Mouse (Mus musculus) forebrain, embryonic 14.5 days (tissue): ENCODE data around the gene Atf3. TPM values are rescaled to one million over a fixed set of nuclear protein-coding genes. Genes with fewer than 3 reads are reported as not detected.

Source experiments
- ATAC-seq: fragments of 200-750 bp; cut with Nextera tagmentation; 2 replicates; pipeline ENCODE4 v1.8.0; 2017; ENCODE audit warnings: mild to moderate bottlenecking, moderate library complexity
- DNase-seq: peaks from one replicate; pipeline ENCODE4 v3.0.0-alpha.2; 2015; ENCODE audit warnings: low spot score
- H3K27ac ChIP-seq: fragments of 300-500 bp; sonication (generic); 2 replicates; pipeline ENCODE4 v1.5.1; 2014; ENCODE audit warnings: low read depth, mild to moderate bottlenecking, control low read depth, low read length, moderate library complexity
- H3K27me3 ChIP-seq: fragments of 300-500 bp; sonication (generic); replicated peaks from 2 replicates; pipeline ENCODE4 v1.6.1; 2014; ENCODE audit warnings: low read length, control low read depth, mixed read lengths; ENCODE audit not compliant: control insufficient read depth, insufficient read depth
- H3K36me3 ChIP-seq: fragments of 300-500 bp; sonication (generic); 2 replicates; pipeline ENCODE4 v1.6.1; 2014; ENCODE audit warnings: low read length, control low read depth; ENCODE audit not compliant: control insufficient read depth, insufficient read depth
- H3K4me1 ChIP-seq: fragments of 300-500 bp; sonication (generic); 2 replicates; pipeline ENCODE4 v1.6.1; 2014; ENCODE audit warnings: antibody characterized with exemption, low read length, control low read depth; ENCODE audit not compliant: control insufficient read depth, insufficient read depth
- H3K4me2 ChIP-seq: fragments of 300-500 bp; sonication (generic); 2 replicates; pipeline ENCODE4 v1.6.1; 2014; ENCODE audit warnings: mild to moderate bottlenecking, control low read depth, low read length
- H3K4me3 ChIP-seq: fragments of 300-500 bp; sonication (generic); 2 replicates; pipeline ENCODE4 v1.5.1; 2014; ENCODE audit warnings: low read depth, low read length, control low read depth
- H3K9ac ChIP-seq: fragments of 300-500 bp; sonication (generic); 2 replicates; pipeline ENCODE4 v1.6.1; 2014; ENCODE audit warnings: mild to moderate bottlenecking, low read length, control low read depth, moderate library complexity
- H3K9me3 ChIP-seq: fragments of 300-500 bp; sonication (generic); replicated peaks from 2 replicates; pipeline ENCODE4 v1.6.1; 2016; ENCODE audit warnings: low read length, control low read depth, mixed read lengths; ENCODE audit not compliant: control insufficient read depth
- WGBS: fragments of 180-500 bp; shearing (Covaris S2); extraction: QIAGEN DNeasy Blood & Tissue Kit; methylation state at CpG from one replicate; pipeline ENCODE4 v1.1.7; 2014; 5-methylcytosine and 5-hydroxymethylcytosine counted together
- polyA plus RNA-seq: library from polyadenylated mRNA; unstranded; fragments of >200 nt; fragmentation: Nextera tagmentation; extraction: Ambion mirVana; gene quantifications from 2 replicates; pipeline ENCODE4 v1.2.1, GENCODE M21; 2014

The Atf3 gene
- polyA plus RNA-seq, 1 experiment from 2014 or later, result 0.98 TPM

GRCm38 (mm10) chr1:191224302-191224980 lies 6.6 kb upstream of the Atf3 start:
- ATAC-seq (peak; percentile 93), DNase-seq (peak; percentile 97)
- 2% methylated on average over 57 of the region's 57 CpGs for WGBS
- H3K27ac ChIP-seq, result 0 out of 2 replicates have a peak overlapping the region, but pooled peaks have one; percentile 49
- no peaks in the 10 kb centered on the region for H3K36me3 ChIP-seq
- H3K4me3 ChIP-seq, result peak overlapping the region; percentile 64
- peaks cover 9% of the 10 kb centered on the region for H3K4me1 ChIP-seq
- peak overlapping the region; percentile 96 for H3K4me2 ChIP-seq
- peak overlapping the region; percentile 72 for H3K9ac ChIP-seq
- H3K9me3 ChIP-seq, result no peaks in the 10 kb centered on the region
- H3K27me3 ChIP-seq, result no peaks in the 10 kb centered on the region

DNA sequence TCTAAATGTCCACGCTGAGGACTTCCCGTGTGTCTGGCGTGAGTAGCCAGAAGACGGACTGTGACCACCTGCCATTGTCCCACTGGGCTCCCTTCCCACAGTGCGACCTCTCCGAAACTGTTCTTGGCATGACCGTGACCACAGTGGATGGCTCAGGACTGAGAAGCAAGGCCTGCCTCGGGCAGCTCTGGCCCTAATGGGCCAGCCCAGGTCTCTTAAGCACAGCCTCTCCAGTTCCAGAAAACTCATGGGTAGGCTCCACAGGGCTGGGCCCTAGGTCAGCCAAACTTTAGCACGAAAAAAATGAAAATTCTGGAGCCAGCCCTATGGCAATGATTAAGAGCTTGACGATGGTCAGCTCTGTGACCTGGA lies 6.1 kb upstream of the Atf3 start:
- Histone ChIP-seq H3K9ac (peak overlapping the region; percentile 72), H3K9me3 (no peaks in the 10 kb centered on the region), H3K27ac (no peak overlapping the region), H3K4me3 (peak overlapping the region; percentile 64), H3K4me1 (peaks cover 9% of the 10 kb centered on the region), H3K36me3 (no peaks in the 10 kb centered on the region), H3K27me3 (no peaks in the 10 kb centered on the region), H3K4me2 (peak overlapping the region; percentile 96)
- peak; percentile 3 for DNase-seq
- 55% methylated on average over 10 of the region's 10 CpGs for WGBS
- peak; percentile 74 for ATAC-seq

DNA sequence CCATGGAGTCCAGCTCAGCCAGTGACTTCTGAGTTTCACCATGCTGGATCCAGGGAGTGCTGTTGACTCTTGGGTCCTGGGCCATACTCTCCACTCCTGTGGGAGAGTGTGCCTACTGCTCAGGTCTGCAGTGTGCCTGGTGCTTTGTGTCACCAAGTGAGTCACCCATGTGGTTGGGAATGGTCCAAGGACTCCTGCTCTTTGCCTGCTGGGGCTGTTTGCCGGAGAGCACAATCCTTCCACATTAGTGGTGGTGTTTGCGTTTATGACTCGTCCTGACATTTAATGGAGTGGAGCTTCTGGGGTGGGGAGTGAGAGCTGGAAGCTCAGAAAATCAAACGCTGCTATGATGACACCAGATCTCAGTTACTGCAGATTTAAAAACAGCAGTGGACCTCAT lies 4.2 kb upstream of the Atf3 start:
- Histone ChIP-seq H3K4me2 (no peak overlapping the region), H3K4me3 (no peak overlapping the region), H3K4me1 (peaks cover 9% of the 10 kb centered on the region), H3K9ac (no peak overlapping the region), H3K27me3 (no peaks in the 10 kb centered on the region), H3K27ac (no peak overlapping the region), H3K36me3 (no peaks in the 10 kb centered on the region), H3K9me3 (no peaks in the 10 kb centered on the region)
- DNase-seq, result no peak
- ATAC-seq, result no peak
- WGBS, result 85% methylated on average over 4 of the region's 4 CpGs

- H3K9ac ChIP-seq, result no peak overlapping the region
- 71% methylated on average over 8 of the region's 8 CpGs for WGBS
- no peak overlapping the region for H3K4me2 ChIP-seq
Observed at GRCm38 (mm10) chr1:191220588-191220987, 2.7 kb upstream of the Atf3 start.

DNA sequence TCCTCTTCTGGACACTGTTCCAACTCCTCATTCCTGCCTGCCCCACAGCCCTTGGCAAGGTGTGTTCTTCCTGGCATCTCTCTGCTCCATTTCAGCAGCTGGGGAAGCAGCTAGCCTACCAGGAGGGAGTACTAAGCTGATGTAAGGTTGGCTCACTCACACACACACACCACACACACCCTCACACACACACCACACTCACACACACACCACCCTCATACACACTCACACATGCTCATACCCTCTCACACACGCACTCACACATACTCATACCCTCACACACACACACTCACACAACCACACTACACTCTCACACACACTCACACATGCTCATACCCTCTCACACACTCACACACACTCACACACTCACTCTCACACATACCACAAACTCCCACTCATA lies 1.9 kb upstream of the Atf3 start:
- no peaks in the 10 kb centered on the region for H3K27me3 ChIP-seq
- H3K9me3 ChIP-seq, result no peaks in the 10 kb centered on the region
- ATAC-seq (no peak), DNase-seq (no peak)
- peaks cover 5% of the 10 kb centered on the region for H3K4me1 ChIP-seq
- 85% methylated on average over 1 of the region's 1 CpGs for WGBS
- no peaks in the 10 kb centered on the region for H3K36me3 ChIP-seq
- H3K4me3 ChIP-seq, result no peak overlapping the region
- no peak overlapping the region for H3K27ac ChIP-seq
- H3K9ac ChIP-seq, result no peak overlapping the region
- no peak overlapping the region for H3K4me2 ChIP-seq

More at GRCm38 (mm10) chr1:191220588-191220987, 2.7 kb upstream of the Atf3 start:
- H3K27ac ChIP-seq, result no peak overlapping the region
- no peak overlapping the region for H3K4me3 ChIP-seq
- DNase-seq, result no peak
- peaks cover 9% of the 10 kb centered on the region for H3K4me1 ChIP-seq
- no peaks in the 10 kb centered on the region for H3K9me3 ChIP-seq
- ATAC-seq, result no peak
- no peaks in the 10 kb centered on the region for H3K36me3 ChIP-seq
- no peaks in the 10 kb centered on the region for H3K27me3 ChIP-seq

- Histone ChIP-seq H3K4me3 (no peak overlapping the region), H3K27me3 (no peaks in the 10 kb centered on the region), H3K4me1 (peaks cover under 1% of the 10 kb centered on the region; the same call in 1 of the 2 replicates), H3K9me3 (no peaks in the 10 kb centered on the region), H3K36me3 (no peaks in the 10 kb centered on the region), H3K4me2 (no peak overlapping the region), H3K9ac (no peak overlapping the region), H3K27ac (no peak overlapping the region)
- ATAC-seq (no peak), DNase-seq (no peak)
- 84% methylated on average over 5 of the region's 5 CpGs for WGBS
Observed at GRCm38 (mm10) chr1:191218583-191218982, 744 bp upstream of the Atf3 start.

DNA sequence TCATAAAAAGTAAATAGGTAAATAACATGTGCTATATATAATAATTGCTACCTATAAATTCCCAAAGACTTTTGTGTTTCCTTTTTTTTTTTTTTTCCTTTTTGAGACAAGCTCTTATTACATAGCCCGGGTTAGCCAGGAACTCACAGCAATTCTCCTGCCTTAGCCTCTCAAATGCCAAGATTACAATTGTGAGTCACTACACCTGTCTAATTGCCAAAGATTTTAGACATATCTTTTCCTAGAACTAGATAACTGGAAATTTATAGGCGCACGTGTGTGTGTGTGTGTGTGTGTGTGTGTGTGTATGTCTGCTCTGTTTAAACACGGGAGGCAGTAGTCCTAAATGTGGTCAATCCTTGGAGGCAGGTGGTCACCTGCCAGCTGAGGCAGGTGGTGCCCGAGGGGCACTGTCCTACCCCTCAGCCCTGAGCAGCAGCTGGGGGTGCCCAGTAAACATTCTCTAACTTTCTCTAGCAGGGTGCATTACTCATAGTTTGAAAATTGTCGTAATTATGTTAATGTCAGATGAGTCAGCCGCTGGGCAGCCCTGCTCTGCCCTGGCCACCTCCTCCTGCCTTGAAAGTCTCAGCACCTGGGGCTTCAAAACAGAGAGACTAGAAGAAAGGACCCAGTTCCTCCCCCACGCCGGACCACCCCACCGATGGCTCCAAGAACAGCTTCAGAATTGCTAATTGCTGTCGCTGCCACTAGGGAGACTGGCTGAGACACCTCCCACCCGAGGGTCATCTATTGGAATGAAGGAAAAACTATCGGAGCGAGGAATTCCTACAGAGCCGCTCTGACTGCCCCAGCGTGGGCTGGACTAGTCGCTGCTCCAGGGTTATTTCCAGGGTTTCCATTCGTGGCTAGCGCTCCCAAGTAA lies 1.8 kb downstream of the Atf3 start:
- no peak overlapping the region for H3K9ac ChIP-seq
- WGBS, result 33% methylated on average over 19 of the region's 19 CpGs
- no peaks in the 10 kb centered on the region for H3K36me3 ChIP-seq
- H3K9me3 ChIP-seq, result no peaks in the 10 kb centered on the region
- H3K4me3 ChIP-seq, result no peak overlapping the region
- no peaks in the 10 kb centered on the region for H3K4me1 ChIP-seq
- ATAC-seq (no peak), DNase-seq (no peak)
- H3K27ac ChIP-seq, result no peak overlapping the region
- H3K4me2 ChIP-seq, result no peak overlapping the region
- H3K27me3 ChIP-seq, result no peaks in the 10 kb centered on the region

DNA sequence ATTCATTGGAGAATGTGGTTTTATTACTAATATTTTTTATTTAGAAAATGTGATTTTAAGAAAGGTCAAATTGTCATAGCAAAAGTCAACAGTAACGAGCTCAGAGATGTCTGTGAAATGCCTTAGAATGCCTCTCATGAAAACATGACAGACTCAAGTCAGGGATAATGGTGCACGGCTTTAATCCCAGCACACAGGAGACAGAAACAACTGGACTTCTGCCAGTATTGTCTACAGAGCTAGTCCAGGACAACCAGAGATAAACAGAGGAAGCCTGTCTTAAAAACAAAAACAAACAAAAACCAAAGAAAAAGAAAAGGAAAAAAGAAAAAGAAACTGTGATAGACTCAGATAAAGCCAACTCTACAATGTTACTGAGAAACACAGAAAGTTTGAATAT lies 6.7 kb downstream of the Atf3 start:
- DNase-seq (no peak), ATAC-seq (no peak)
- Histone ChIP-seq H3K9me3 (no peaks in the 10 kb centered on the region), H3K27ac (no peak overlapping the region), H3K4me1 (no peaks in the 10 kb centered on the region), H3K36me3 (no peaks in the 10 kb centered on the region), H3K27me3 (0 out of 2 replicates have a peak, but pooled peaks cover 2% of the 10 kb centered on the region), H3K4me2 (no peak overlapping the region), H3K4me3 (no peak overlapping the region), H3K9ac (no peak overlapping the region)
- WGBS, result 49% methylated on average over 2 of the region's 2 CpGs

DNA sequence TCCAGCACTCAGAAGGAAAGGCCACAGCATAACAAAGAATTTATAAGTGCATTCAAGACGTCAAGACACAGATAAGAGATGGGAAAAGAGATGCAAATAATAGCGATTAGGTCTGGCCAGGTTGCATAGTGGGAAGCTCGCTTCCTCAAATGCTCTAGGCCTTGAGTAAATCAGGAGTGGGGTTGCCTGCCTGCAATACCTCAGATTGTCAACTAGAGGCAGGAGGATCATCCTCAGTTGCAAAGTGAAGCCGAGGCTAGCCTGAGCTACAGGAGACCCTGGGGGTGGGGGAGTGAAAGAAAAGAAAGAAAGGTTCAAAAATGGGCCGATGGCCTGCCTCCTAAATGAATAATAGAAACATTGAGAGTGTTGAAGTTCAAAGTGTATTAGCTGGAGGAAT lies 12.0 kb downstream of the Atf3 start:
- WGBS, result 76% methylated on average over 5 of the region's 5 CpGs

More for the DNA sequence above, 12.0 kb downstream of the Atf3 start:
- no peak overlapping the region for H3K9ac ChIP-seq
- no peaks in the 10 kb centered on the region for H3K9me3 ChIP-seq
- H3K27me3 ChIP-seq, result 0 out of 2 replicates have a peak, but pooled peaks cover 2% of the 10 kb centered on the region
- no peak overlapping the region for H3K4me2 ChIP-seq
- no peaks in the 10 kb centered on the region for H3K36me3 ChIP-seq
- no peak overlapping the region for H3K27ac ChIP-seq
- ATAC-seq, result no peak
- H3K4me3 ChIP-seq, result no peak overlapping the region
- DNase-seq, result no peak
- H3K4me1 ChIP-seq, result no peaks in the 10 kb centered on the region
